Mouse (Mus musculus): ENCODE results near the gene Xxylt1. TPM values are rescaled to one million over a fixed set of nuclear protein-coding genes. Genes with fewer than 3 reads are reported as not detected.

Xxylt1 gene
- total and polyA plus RNA-seq, 3 experiments: 4.0 to 7.4 (median 5.6) TPM

DNA sequence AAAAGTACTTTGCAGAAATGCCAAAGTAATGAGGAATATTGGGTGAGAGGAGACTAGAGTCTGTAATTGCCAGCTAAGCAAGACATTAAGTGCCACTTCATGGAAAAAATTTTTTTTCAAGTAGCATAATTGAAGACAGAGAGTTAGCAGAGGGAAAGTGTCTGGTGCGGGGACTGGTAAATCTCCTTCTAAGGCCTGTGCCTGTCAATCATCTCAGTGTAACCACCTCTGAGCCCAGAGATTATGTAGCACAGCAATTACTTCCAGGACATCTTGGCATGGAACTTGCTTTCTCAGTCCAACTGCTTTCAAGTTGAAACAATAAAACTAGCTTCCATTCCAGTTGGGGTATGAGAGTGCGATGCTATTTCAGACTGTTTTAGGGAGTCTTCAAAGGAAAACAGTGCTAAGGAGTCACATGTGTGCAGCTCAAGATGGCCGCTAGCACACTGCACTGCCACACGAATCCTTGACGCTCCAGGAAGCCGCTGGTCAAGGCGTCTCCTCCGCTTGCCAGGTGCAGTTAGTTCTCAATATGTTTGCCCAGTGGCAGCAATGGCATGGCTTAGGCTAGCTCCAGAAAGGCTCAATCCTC lies 45.5 kb downstream of the Xxylt1 start:
- DNase-seq (ENCODE audit: low spot score) (no peak), ATAC-seq (ENCODE audit: extremely low read depth, insufficient number of reproducible peaks, low FRiP score, poor library complexity, severe bottlenecking) (no peak)
- peaks cover 2% of the 10 kb centered on the region; the same call in 1 of the 2 replicates for H3K4me1 ChIP-seq (ENCODE audit: insufficient read depth, low read depth, low read length)
- H3K36me3 ChIP-seq (replicated peaks): peaks cover 28% of the 10 kb centered on the region
- no peak overlapping the region for H3K4me3 ChIP-seq (ENCODE audit: low read depth, low read length)
- no peaks in the 10 kb centered on the region for H3K27me3 ChIP-seq (ENCODE audit: insufficient read depth, low read length)
- no peak for TF ChIP-seq POLR2AphosphoS5 (IDR thresholded peaks at IDR 0.05; ENCODE audit: insufficient replicate concordance, low read depth, low read length)
- H3K9me3 ChIP-seq (replicated peaks): no peaks in the 10 kb centered on the region

DNA sequence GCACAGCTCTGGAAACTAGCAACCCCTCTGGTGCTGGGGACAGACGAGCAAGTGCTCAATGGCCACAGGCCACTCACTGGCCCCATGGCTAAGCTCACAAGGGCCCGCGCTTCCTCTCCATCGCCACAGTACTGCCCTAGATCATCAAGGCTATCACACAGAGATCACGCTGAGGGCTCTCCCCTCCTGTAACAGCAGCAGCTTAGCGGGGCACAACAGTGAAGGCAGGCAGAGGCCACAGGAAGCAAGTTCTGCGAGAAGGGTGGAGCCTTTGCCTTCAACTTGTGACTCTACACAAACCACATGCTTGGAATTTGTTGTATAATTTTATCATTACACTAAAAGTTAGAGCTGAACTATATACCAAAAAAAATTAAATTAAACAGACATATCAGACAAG lies 46.0 kb downstream of the Xxylt1 start:
- TF ChIP-seq GATA2 (IDR thresholded peaks at IDR 0.05; ENCODE audit: borderline replicate concordance, low read depth, low read length) (no peak), TAL1 (conservative IDR thresholded peaks at IDR 0.05; ENCODE audit: low read depth, low read length) (no peak), CTCF (IDR thresholded peaks at IDR 0.05; ENCODE audit: low read depth, low read length) (no peak), GATA1 (IDR thresholded peaks at IDR 0.05; ENCODE audit: borderline replicate concordance, low read length) (no peak), POLR2AphosphoS5 (IDR thresholded peaks at IDR 0.05; ENCODE audit: insufficient replicate concordance, low read depth, low read length) (no peak)
- Histone ChIP-seq H3K9me3 (replicated peaks) (no peaks in the 10 kb centered on the region), H3K27me3 (ENCODE audit: insufficient read depth, low read length) (no peaks in the 10 kb centered on the region), H3K36me3 (replicated peaks) (peaks cover 29% of the 10 kb centered on the region), H3K4me1 (ENCODE audit: insufficient read depth, low read depth, low read length) (peaks cover 2% of the 10 kb centered on the region; the same call in 1 of the 2 replicates), H3K4me3 (ENCODE audit: low read depth, low read length) (no peak overlapping the region)
- DNase-seq (ENCODE audit: low spot score) (no peak), ATAC-seq (ENCODE audit: extremely low read depth, insufficient number of reproducible peaks, low FRiP score, poor library complexity, severe bottlenecking) (no peak)

DNA sequence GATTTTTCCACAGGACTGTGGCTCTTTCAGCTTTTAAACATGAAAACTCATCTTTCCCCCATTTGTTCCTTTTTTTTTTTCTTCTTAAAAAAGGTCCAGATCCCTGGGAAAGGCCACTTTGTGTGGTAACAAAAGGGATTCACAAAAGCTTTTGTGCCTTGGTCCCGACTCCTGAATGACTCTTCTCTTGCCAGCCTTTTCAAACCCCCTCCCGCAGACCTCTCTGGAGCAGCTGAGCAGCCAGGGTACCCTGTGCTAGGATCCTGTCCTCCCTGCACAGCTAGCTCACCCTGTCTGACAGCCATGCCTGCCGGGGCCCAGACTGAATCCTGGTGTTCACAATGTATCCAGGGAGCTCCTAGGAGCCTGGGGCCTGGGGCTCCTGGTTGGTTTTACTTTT lies 47.2 kb downstream of the Xxylt1 start:
- Histone ChIP-seq H3K27me3 (ENCODE audit: insufficient read depth, low read length) (no peaks in the 10 kb centered on the region), H3K4me3 (ENCODE audit: low read depth, low read length) (no peak overlapping the region), H3K9me3 (replicated peaks) (no peaks in the 10 kb centered on the region), H3K36me3 (replicated peaks) (peaks cover 40% of the 10 kb centered on the region), H3K4me1 (ENCODE audit: insufficient read depth, low read depth, low read length) (peaks cover 2% of the 10 kb centered on the region; the same call in 1 of the 2 replicates)
- ATAC-seq (ENCODE audit: extremely low read depth, insufficient number of reproducible peaks, low FRiP score, poor library complexity, severe bottlenecking) (no peak), DNase-seq (ENCODE audit: low spot score) (no peak)
- TF ChIP-seq CTCF (IDR thresholded peaks at IDR 0.05; ENCODE audit: low read depth, low read length) (no peak), GATA1 (IDR thresholded peaks at IDR 0.05; ENCODE audit: borderline replicate concordance, low read length) (no peak), TAL1 (conservative IDR thresholded peaks at IDR 0.05; ENCODE audit: low read depth, low read length) (no peak), GATA2 (IDR thresholded peaks at IDR 0.05; ENCODE audit: borderline replicate concordance, low read depth, low read length) (no peak), POLR2AphosphoS5 (IDR thresholded peaks at IDR 0.05; ENCODE audit: insufficient replicate concordance, low read depth, low read length) (no peak)

GRCm38 (mm10) chr16:31029739-31030485 lies 51.3 kb downstream of the Xxylt1 start:
- TF ChIP-seq GATA2 (IDR thresholded peaks at IDR 0.05; ENCODE audit: borderline replicate concordance, low read depth, low read length) (no peak), TAL1 (conservative IDR thresholded peaks at IDR 0.05; ENCODE audit: low read depth, low read length) (no peak), POLR2AphosphoS5 (IDR thresholded peaks at IDR 0.05; ENCODE audit: insufficient replicate concordance, low read depth, low read length) (no peak), GATA1 (IDR thresholded peaks at IDR 0.05; ENCODE audit: borderline replicate concordance, low read length) (no peak), CTCF (IDR thresholded peaks at IDR 0.05; ENCODE audit: low read depth, low read length) (no peak)
- no peak for DNase-seq (ENCODE audit: low spot score)
- H3K4me3 ChIP-seq (ENCODE audit: low read depth, low read length): no peak overlapping the region
- no peaks in the 10 kb centered on the region for H3K27me3 ChIP-seq (ENCODE audit: insufficient read depth, low read length)
- H3K36me3 ChIP-seq (replicated peaks): peaks cover 42% of the 10 kb centered on the region
- H3K9me3 ChIP-seq (replicated peaks): no peaks in the 10 kb centered on the region
- H3K4me1 ChIP-seq (ENCODE audit: insufficient read depth, low read depth, low read length): peaks cover 2% of the 10 kb centered on the region; the same call in 1 of the 2 replicates
- no peak for ATAC-seq (ENCODE audit: extremely low read depth, insufficient number of reproducible peaks, low FRiP score, poor library complexity, severe bottlenecking)

DNA sequence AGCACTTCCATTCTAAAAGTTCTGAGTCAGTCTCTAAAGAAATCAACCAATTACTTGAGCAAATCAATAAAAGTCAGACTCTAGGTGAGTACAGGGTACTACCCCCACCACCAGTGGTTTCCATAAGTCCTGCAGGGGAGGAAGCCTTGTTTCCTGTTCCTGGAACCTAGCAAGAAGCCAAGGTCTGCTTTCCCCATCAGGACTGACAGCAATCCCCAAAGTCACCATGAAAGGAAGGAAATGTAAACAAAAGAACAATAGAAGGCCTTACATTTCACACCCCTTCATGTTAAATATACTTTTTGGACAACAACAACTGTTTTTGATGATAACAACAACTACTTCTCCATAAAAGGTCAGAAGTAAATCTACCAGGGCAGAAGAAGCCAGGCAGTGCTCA lies 53.6 kb downstream of the Xxylt1 start:
- DNase-seq (ENCODE audit: low spot score): no peak
- ATAC-seq (ENCODE audit: extremely low read depth, insufficient number of reproducible peaks, low FRiP score, poor library complexity, severe bottlenecking): no peak
- Histone ChIP-seq H3K36me3 (replicated peaks) (peaks cover 51% of the 10 kb centered on the region), H3K27me3 (ENCODE audit: insufficient read depth, low read length) (no peaks in the 10 kb centered on the region), H3K4me3 (ENCODE audit: low read depth, low read length) (no peak overlapping the region), H3K9me3 (replicated peaks) (no peaks in the 10 kb centered on the region), H3K4me1 (ENCODE audit: insufficient read depth, low read depth, low read length) (peaks cover 2% of the 10 kb centered on the region; the same call in 1 of the 2 replicates)
- no peak for TF ChIP-seq TAL1 (conservative IDR thresholded peaks at IDR 0.05; ENCODE audit: low read depth, low read length)
- no peak for TF ChIP-seq POLR2AphosphoS5 (IDR thresholded peaks at IDR 0.05; ENCODE audit: insufficient replicate concordance, low read depth, low read length)
- TF ChIP-seq GATA1 (IDR thresholded peaks at IDR 0.05; ENCODE audit: borderline replicate concordance, low read length): no peak
- no peak for TF ChIP-seq GATA2 (IDR thresholded peaks at IDR 0.05; ENCODE audit: borderline replicate concordance, low read depth, low read length)
- TF ChIP-seq CTCF (IDR thresholded peaks at IDR 0.05; ENCODE audit: low read depth, low read length): no peak

DNA sequence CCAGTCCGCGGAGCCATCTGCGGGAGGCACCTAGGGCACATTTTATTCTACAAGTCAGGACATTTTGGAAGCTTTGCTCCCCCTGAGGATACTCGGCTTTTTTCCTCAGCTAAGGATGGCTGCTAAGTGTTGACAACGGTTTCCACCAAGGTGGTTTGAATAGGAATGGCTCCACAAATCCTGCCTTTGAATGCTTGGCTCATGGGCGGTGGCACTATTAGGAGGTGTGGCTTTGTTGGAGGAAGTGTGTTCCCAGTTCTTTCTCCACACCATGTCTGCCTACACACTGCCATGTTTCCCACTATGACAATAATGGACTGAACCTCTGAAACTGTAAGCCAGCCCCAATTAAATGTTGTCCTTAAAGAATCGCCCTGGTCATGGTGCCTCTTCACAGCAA lies 55.7 kb downstream of the Xxylt1 start:
- peaks cover 59% of the 10 kb centered on the region for H3K36me3 ChIP-seq (replicated peaks)
- no peak for ATAC-seq (ENCODE audit: extremely low read depth, insufficient number of reproducible peaks, low FRiP score, poor library complexity, severe bottlenecking)
- DNase-seq (ENCODE audit: low spot score): no peak
- H3K4me1 ChIP-seq (ENCODE audit: insufficient read depth, low read depth, low read length): peaks cover 2% of the 10 kb centered on the region; the same call in 1 of the 2 replicates
- no peaks in the 10 kb centered on the region for H3K27me3 ChIP-seq (ENCODE audit: insufficient read depth, low read length)
- TF ChIP-seq GATA2 (IDR thresholded peaks at IDR 0.05; ENCODE audit: borderline replicate concordance, low read depth, low read length) (no peak), POLR2AphosphoS5 (IDR thresholded peaks at IDR 0.05; ENCODE audit: insufficient replicate concordance, low read depth, low read length) (no peak), GATA1 (IDR thresholded peaks at IDR 0.05; ENCODE audit: borderline replicate concordance, low read length) (no peak), TAL1 (conservative IDR thresholded peaks at IDR 0.05; ENCODE audit: low read depth, low read length) (no peak), CTCF (IDR thresholded peaks at IDR 0.05; ENCODE audit: low read depth, low read length) (no peak)
- H3K9me3 ChIP-seq (replicated peaks): no peaks in the 10 kb centered on the region
- H3K4me3 ChIP-seq (ENCODE audit: low read depth, low read length): no peak overlapping the region

Data from G1E (cell line).